Mouse (Mus musculus): ENCODE results near the gene Dph3. TPM values are rescaled to one million over a fixed set of nuclear protein-coding genes. Genes with fewer than 3 reads are reported as not detected.

The Dph3 gene
- polyA plus RNA-seq, 1 experiment from 2014 or later, result 82.4 TPM

Other genes with a start within 250 kb of the Dph3 start
- 0.11 TPM in 1 of 2 replicates, not detected in the other for gene Galnt15, start 56.7 kb downstream of the Dph3 start, polyA plus RNA-seq (2014; fragmentation: Nextera tagmentation; extraction: Ambion mirVana)
- gene Oxnad1, start 355 bp downstream of the Dph3 start, polyA plus RNA-seq (2014; fragmentation: Nextera tagmentation; extraction: Ambion mirVana), result 20.4 and 23.0 TPM in 2 replicates
- gene Msmb, start 56.3 kb upstream of the Dph3 start, polyA plus RNA-seq (2014; fragmentation: Nextera tagmentation; extraction: Ambion mirVana), result not detected in 2 replicates
- 97.2 and 106 TPM in 2 replicates for gene Ncoa4, start 74.1 kb upstream of the Dph3 start, polyA plus RNA-seq (2014; fragmentation: Nextera tagmentation; extraction: Ambion mirVana)
- gene Timm23, start 116.2 kb upstream of the Dph3 start, polyA plus RNA-seq (2014; fragmentation: Nextera tagmentation; extraction: Ambion mirVana), result 303 and 304 TPM in 2 replicates
- 65.4 and 69.5 TPM in 2 replicates for gene Parg, start 116.2 kb upstream of the Dph3 start, polyA plus RNA-seq (2014; fragmentation: Nextera tagmentation; extraction: Ambion mirVana)
- gene Ogdhl, start 236.3 kb upstream of the Dph3 start, polyA plus RNA-seq (2014; fragmentation: Nextera tagmentation; extraction: Ambion mirVana), result 16.9 and 18.6 TPM in 2 replicates